Mouse (Mus musculus) liver, embryonic 16.5 days (tissue): ENCODE measurements around the gene Dhrs4. TPM values are rescaled to one million over a fixed set of nuclear protein-coding genes. Genes with fewer than 3 reads are reported as not detected.
A peak's percentile ranks its signal among the peaks of the same experiment; 100 is the strongest.

ENCODE experiments used
- ATAC-seq: fragments of 200-750 bp; cut with Nextera tagmentation; 2 replicates; pipeline ENCODE4 v1.8.0; 2017; ENCODE audit warnings: low read depth, mild to moderate bottlenecking, moderate number of reproducible peaks, moderate library complexity
- H3K27ac ChIP-seq: fragments of 300-500 bp; sonication (generic); 2 replicates; pipeline ENCODE4 v1.5.1; 2014; ENCODE audit warnings: mild to moderate bottlenecking, low read length
- H3K27me3 ChIP-seq: fragments of 300-500 bp; sonication (generic); 2 replicates; pipeline ENCODE4 v1.6.1; 2014; ENCODE audit warnings: low read depth, low read length, mixed read lengths; ENCODE audit not compliant: control insufficient read depth, insufficient read depth
- H3K36me3 ChIP-seq: fragments of 300-500 bp; sonication (generic); 2 replicates; pipeline ENCODE4 v1.6.1; 2014; ENCODE audit warnings: mild to moderate bottlenecking; ENCODE audit not compliant: control insufficient read depth, insufficient read depth
- H3K4me1 ChIP-seq: fragments of 300-500 bp; sonication (generic); 2 replicates; pipeline ENCODE4 v1.6.1; 2014; ENCODE audit warnings: low read depth, low read length, mixed read lengths; ENCODE audit not compliant: control insufficient read depth
- H3K4me2 ChIP-seq: fragments of 300-500 bp; sonication (generic); 2 replicates; pipeline ENCODE4 v1.6.1; 2014; ENCODE audit warnings: low read depth, low read length, mixed read lengths
- H3K4me3 ChIP-seq: fragments of 300-500 bp; sonication (generic); 2 replicates; pipeline ENCODE4 v1.5.1; 2014; ENCODE audit warnings: low read depth, mild to moderate bottlenecking, low read length
- H3K9ac ChIP-seq: fragments of 300-500 bp; sonication (generic); 2 replicates; pipeline ENCODE4 v1.6.1; 2014; ENCODE audit warnings: low read depth, low read length
- H3K9me3 ChIP-seq: fragments of 300-500 bp; sonication (generic); replicated peaks from 2 replicates; pipeline ENCODE4 v1.6.1; 2016; ENCODE audit warnings: low read length; ENCODE audit not compliant: control insufficient read depth
- WGBS: fragments of 180-500 bp; shearing (Covaris S2); extraction: QIAGEN DNeasy Blood & Tissue Kit; methylation state at CpG from one replicate; pipeline ENCODE4 v1.1.7; 2014; ENCODE audit not compliant: insufficient replicate concordance; 5-methylcytosine and 5-hydroxymethylcytosine counted together
- polyA plus RNA-seq: library from polyadenylated mRNA; unstranded; fragments of >200 nt; fragmentation: Nextera tagmentation; extraction: Ambion mirVana; gene quantifications from 2 replicates; pipeline ENCODE4 v1.2.1, GENCODE M21; 2015

Dhrs4 gene
- polyA plus RNA-seq, 1 experiment from 2014 or later = 88.8 TPM

GRCm38 (mm10) chr14:55475654-55476053 is 2.9 kb upstream of the Dhrs4 start:
- Histone ChIP-seq H3K9me3 (no peaks in the 10 kb centered on the region), H3K36me3 (no peaks in the 10 kb centered on the region), H3K4me1 (peaks cover 47% of the 10 kb centered on the region), H3K27ac (no peak overlapping the region), H3K4me2 (no peak overlapping the region), H3K9ac (no peak overlapping the region), H3K27me3 (no peaks in the 10 kb centered on the region), H3K4me3 (no peak overlapping the region)
- WGBS = 19% methylated on average over 2 of the region's 2 CpGs
- no peak for ATAC-seq

DNA sequence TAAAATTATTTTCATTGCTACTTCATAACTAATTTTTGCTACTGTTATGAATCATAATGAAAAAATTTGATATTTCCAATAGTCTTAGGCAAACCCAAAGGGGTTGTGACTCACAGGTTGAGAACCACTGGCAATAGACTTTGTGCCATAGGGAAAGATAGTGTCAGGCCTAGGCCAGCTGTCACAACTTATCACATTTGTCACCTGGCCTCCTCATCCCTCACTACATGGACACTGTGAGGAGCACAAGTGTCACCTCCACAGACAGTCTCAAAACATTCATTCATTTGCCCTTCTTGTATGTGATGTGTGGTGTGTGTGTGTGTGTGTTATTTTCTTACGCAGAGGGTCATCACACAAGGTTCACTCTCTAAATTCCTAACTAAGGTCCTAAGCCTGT is 1.1 kb upstream of the Dhrs4 start:
- H3K36me3 ChIP-seq = peaks cover 3% of the 10 kb centered on the region; the same call in 1 of the 2 replicates
- H3K27ac ChIP-seq = peak overlapping the region; percentile 96
- peak overlapping the region; percentile 94 for H3K9ac ChIP-seq
- no peak overlapping the region for H3K4me3 ChIP-seq
- peak overlapping the region; percentile 88 for H3K4me2 ChIP-seq
- H3K27me3 ChIP-seq = no peaks in the 10 kb centered on the region
- 81% methylated on average over 1 of the region's 1 CpGs for WGBS
- H3K4me1 ChIP-seq = peaks cover 46% of the 10 kb centered on the region
- ATAC-seq = peak; percentile 54
- no peaks in the 10 kb centered on the region for H3K9me3 ChIP-seq

- no peaks in the 10 kb centered on the region for H3K27me3 ChIP-seq
- peak overlapping the region; percentile 96 for H3K27ac ChIP-seq
- H3K9ac ChIP-seq = peak overlapping the region; percentile 94
- peaks cover 46% of the 10 kb centered on the region for H3K4me1 ChIP-seq
- H3K4me2 ChIP-seq = peak overlapping the region; percentile 88
- H3K4me3 ChIP-seq = peak overlapping the region; percentile 85
- ATAC-seq = peak; percentile 67
- peaks cover 3% of the 10 kb centered on the region; the same call in 1 of the 2 replicates for H3K36me3 ChIP-seq
- WGBS = 18% methylated on average over 5 of the region's 5 CpGs
- H3K9me3 ChIP-seq = no peaks in the 10 kb centered on the region
Measured at GRCm38 (mm10) chr14:55477829-55478228, 729 bp upstream of the Dhrs4 start.

DNA sequence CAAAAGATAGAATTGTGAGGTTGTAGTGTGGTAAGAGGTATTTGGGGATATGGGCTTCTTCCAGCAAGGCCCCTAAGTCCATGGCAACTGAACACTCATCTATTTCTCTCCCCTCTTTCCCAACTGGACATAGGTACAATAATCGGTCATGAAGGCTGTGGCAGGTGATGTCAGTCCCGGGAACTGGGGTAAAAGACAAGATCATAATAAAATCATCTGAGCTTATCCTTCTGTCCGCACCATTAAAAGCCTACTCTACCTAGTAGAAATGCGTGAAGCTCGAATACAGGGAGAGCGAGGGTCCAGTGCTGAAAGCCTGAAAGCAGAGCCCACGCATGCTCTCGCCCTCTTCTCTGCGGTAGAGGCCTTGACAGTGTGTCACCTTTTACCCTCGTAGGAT is 1.1 kb downstream of the Dhrs4 start:
- Histone ChIP-seq H3K4me3 (peak overlapping the region; percentile 85), H3K36me3 (peaks cover 3% of the 10 kb centered on the region; the same call in 1 of the 2 replicates), H3K9ac (no peak overlapping the region; the same call in 1 of the 2 replicates), H3K27ac (no peak overlapping the region), H3K9me3 (no peaks in the 10 kb centered on the region), H3K27me3 (no peaks in the 10 kb centered on the region), H3K4me1 (peaks cover 46% of the 10 kb centered on the region), H3K4me2 (peak overlapping the region; percentile 88)
- ATAC-seq = no peak
- 81% methylated on average over 10 of the region's 10 CpGs for WGBS

DNA sequence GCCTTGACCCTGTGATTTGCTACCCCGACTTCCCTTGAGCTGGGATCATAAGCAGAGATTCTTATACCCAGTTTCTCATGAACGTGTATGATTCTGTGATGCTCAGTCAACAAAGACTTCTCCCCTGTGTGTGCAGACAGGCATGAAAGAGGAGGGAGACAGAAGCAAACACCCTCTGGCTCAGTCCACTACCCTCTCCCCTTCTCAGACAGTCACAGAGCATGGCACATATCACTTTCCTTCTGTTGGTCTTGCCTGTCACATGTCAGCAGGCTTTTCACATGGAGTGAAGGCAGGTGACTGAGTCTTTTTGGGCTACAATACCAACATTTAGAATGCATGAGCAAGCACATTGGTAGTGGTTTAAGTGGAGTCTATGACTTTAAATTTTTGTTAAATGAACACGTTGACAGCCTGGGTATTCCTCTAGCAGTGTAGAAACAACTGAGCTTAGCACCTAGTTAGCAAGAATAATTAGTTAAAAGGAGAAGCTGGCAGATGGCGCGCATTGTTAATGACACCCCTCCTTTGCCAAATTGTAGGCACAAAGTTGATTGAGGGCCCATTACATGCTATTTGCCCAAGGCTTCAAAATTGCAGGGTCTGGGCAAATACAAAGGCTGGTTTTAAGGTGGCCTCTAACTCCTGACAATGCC is 6.0 kb downstream of the Dhrs4 start:
- H3K27ac ChIP-seq = no peak overlapping the region
- WGBS = 67% methylated on average over 5 of the region's 5 CpGs
- no peaks in the 10 kb centered on the region for H3K9me3 ChIP-seq
- no peak overlapping the region for H3K4me2 ChIP-seq
- H3K4me1 ChIP-seq = peaks cover 15% of the 10 kb centered on the region
- H3K27me3 ChIP-seq = no peaks in the 10 kb centered on the region
- H3K36me3 ChIP-seq = peaks cover 10% of the 10 kb centered on the region
- ATAC-seq = no peak
- no peak overlapping the region for H3K9ac ChIP-seq
- no peak overlapping the region for H3K4me3 ChIP-seq

DNA sequence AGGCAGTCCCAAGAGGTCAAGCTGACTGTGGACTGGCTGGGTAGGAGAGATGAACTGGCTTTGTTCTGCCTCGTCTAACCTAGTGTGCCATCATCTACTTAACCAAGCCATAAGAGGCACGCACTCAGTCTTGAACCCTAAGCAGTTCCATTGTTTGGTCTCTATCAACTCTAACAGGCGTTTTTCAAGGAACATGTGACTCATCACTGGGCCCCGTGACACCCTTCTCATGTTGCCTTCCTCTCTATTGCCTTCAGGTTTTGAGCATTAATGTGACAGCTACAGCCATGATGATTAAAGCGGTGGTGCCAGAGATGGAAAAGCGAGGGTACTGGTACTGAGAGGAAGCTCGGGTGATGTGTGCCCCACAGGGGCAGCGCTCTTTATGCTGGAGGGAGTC is 8.3 kb downstream of the Dhrs4 start:
- Histone ChIP-seq H3K36me3 (peaks cover 8% of the 10 kb centered on the region), H3K4me3 (no peak overlapping the region), H3K27ac (no peak overlapping the region), H3K9ac (no peak overlapping the region), H3K4me1 (peaks cover 22% of the 10 kb centered on the region), H3K27me3 (peaks cover 12% of the 10 kb centered on the region), H3K9me3 (no peaks in the 10 kb centered on the region), H3K4me2 (no peak overlapping the region)
- 68% methylated on average over 8 of the region's 8 CpGs for WGBS
- ATAC-seq = no peak

- WGBS = under 1% methylated on average over 54 of the region's 68 CpGs
- H3K36me3 ChIP-seq = peaks cover 5% of the 10 kb centered on the region
- peak within 1 kb of the TSS; percentile 61 for H3K9ac ChIP-seq
- peak; percentile 72 for ATAC-seq
- H3K9me3 ChIP-seq = no peaks in the 10 kb centered on the region
- peak within 1 kb of the TSS; percentile 73 for H3K4me3 ChIP-seq
- H3K4me1 ChIP-seq = peaks cover 22% of the 10 kb centered on the region
- peak within 1 kb of the TSS; percentile 100 for H3K4me2 ChIP-seq
- H3K27me3 ChIP-seq = peaks cover 15% of the 10 kb centered on the region
- H3K27ac ChIP-seq = peak within 1 kb of the TSS; percentile 12; the same call in 1 of the 2 replicates
Measured at GRCm38 (mm10) chr14:55490361-55491201, 12.0 kb downstream of the Dhrs4 start, which contains the start of gene Carmil3. Carmil3 (plus strand) TSS chr14:55490651.

GRCm38 (mm10) chr14:55491291-55491833 is 12.8 kb downstream of the Dhrs4 start:
- no peaks in the 10 kb centered on the region for H3K9me3 ChIP-seq
- H3K4me3 ChIP-seq = peak overlapping the region; percentile 73
- peak overlapping the region; percentile 12; the same call in 1 of the 2 replicates for H3K27ac ChIP-seq
- peak overlapping the region; percentile 100 for H3K4me2 ChIP-seq
- peak; percentile 92 for ATAC-seq
- peaks cover 15% of the 10 kb centered on the region for H3K27me3 ChIP-seq
- WGBS = 0% methylated on average over 27 of the region's 30 CpGs
- peak overlapping the region; percentile 61 for H3K9ac ChIP-seq
- H3K4me1 ChIP-seq = peaks cover 22% of the 10 kb centered on the region
- H3K36me3 ChIP-seq = peaks cover 5% of the 10 kb centered on the region
